In the genomic region with DNA sequence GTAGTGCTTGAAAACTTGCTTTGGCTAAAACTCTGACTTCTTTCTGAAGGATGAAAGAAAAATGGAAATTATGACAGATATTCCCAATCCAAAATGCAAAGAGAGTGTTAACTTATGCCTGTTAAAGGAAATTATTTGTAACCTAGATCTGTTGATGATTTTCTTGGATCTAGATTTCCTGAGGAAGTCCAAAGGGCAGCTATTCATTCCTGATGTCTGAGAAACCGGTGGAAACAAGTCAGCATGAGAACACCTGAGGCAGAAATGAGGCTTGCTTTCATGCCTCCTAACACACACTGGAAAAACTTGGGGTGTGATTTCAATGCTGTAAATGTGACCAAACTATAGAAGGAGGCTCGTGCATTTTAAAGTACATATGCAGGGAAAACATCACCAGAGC, we compare ENCODE assay signal across 21 mouse cellular contexts.
DNase-seq lines count a peak whose midpoint lies in the region; ATAC-seq and TF ChIP-seq lines count a peak whose summit lies in the region.
"Had no signal": no experiment of that assay in that cellular context is flagged by ENCODE, and none has a peak within 500 bp of the region (broad histone marks: within the 10 kb centered on the region; RNA-seq: fewer than 3 reads in every experiment).

No protein-coding gene starts in this region.

- H3K4me3 ChIP-seq in kidney, adult 2 months (ENCODE audit: insufficient read depth, low read depth, low read length): no peak overlapping the region
- H3K4me3 ChIP-seq in kidney, embryonic 16.5 days (ENCODE audit: low read length): no peak overlapping the region
- no peak overlapping the region for H3K4me3 ChIP-seq in midbrain, embryonic 11.5 days (ENCODE audit: low read depth, low read length)
- no peak overlapping the region for H3K4me3 ChIP-seq in midbrain, embryonic 13.5 days (replicated peaks)

- no peak for TF ChIP-seq POLR2A in kidney, adult 2 months (IDR thresholded peaks at IDR 0.05; ENCODE audit: low read depth, low read length)

- no peaks in the 10 kb centered on the region for H3K9me3 ChIP-seq in kidney, embryonic 16.5 days (ENCODE audit: low read length)
- no peaks in the 10 kb centered on the region for H3K9me3 ChIP-seq in midbrain, embryonic 11.5 days (ENCODE audit: control insufficient read depth, low read length)
- H3K9me3 ChIP-seq in midbrain, embryonic 13.5 days: no peaks in the 10 kb centered on the region
- H3K9me3 ChIP-seq: G1E had no signal

- no peak for ATAC-seq in kidney, embryonic 16.5 days (ENCODE audit: low FRiP score, low TSS enrichment)
- ATAC-seq in midbrain, embryonic 11.5 days (ENCODE audit: low FRiP score): no peak
- no peak for ATAC-seq in midbrain, embryonic 13.5 days
- ATAC-seq: activated CD4-positive, CD25-positive, alpha-beta regulatory T cell, adult 4 months; CD4-positive, CD25-positive, alpha-beta regulatory T cell, adult 4 months; Patski had no signal

- peak; percentile 65 for DNase-seq in kidney, adult 2 months
- no peak for DNase-seq in kidney, postnatal 4 days
- DNase-seq in kidney, adult 9 months: peak; percentile 68
- peak; percentile 69 for DNase-seq in midbrain, embryonic 11.5 days (ENCODE audit: low spot score, missing footprints)
- DNase-seq: adrenal gland, adult 2 months; adrenal gland, adult 8-10 months; adrenal gland, postnatal 10 days; adrenal gland, postnatal 14 days; adrenal gland, postnatal 25 days; adrenal gland, postnatal 36 days; B cell, adult 2 months; cerebellum, adult 11 months; cerebellum, adult 11-12 months; cerebellum, adult 18-20 months had no signal

- 43% methylated on average over 2 of the region's 2 CpGs for WGBS in kidney, adult 2 months
- whole genome bisulfite sequencing in kidney, embryonic 16.5 days: 72% methylated on average over 2 of the region's 2 CpGs
- WGBS in midbrain, embryonic 11.5 days: 79% methylated on average over 2 of the region's 2 CpGs
- 84% methylated on average over 2 of the region's 2 CpGs for WGBS in midbrain, embryonic 13.5 days

- TF ChIP-seq CTCF in kidney, adult 2 months (conservative IDR thresholded peaks at IDR 0.05; ENCODE audit: insufficient read depth, insufficient read length, low read depth, low read length): no peak

- H3K9ac ChIP-seq in kidney, embryonic 16.5 days (replicated peaks; ENCODE audit: low read length): no peak overlapping the region
- no peak overlapping the region for H3K9ac ChIP-seq in midbrain, embryonic 11.5 days (ENCODE audit: low read length)
- H3K9ac ChIP-seq in midbrain, embryonic 13.5 days (replicated peaks): no peak overlapping the region

- peaks cover 5% of the 10 kb centered on the region; the same call in 1 of the 2 replicates for H3K4me1 ChIP-seq in kidney, adult 2 months (ENCODE audit: control insufficient read depth, insufficient read depth, low read length)
- no peaks in the 10 kb centered on the region for H3K4me1 ChIP-seq in kidney, embryonic 16.5 days (ENCODE audit: insufficient read depth, low read length)
- no peaks in the 10 kb centered on the region for H3K4me1 ChIP-seq in midbrain, embryonic 11.5 days (ENCODE audit: control insufficient read depth, insufficient read depth, low read length)
- no peaks in the 10 kb centered on the region for H3K4me1 ChIP-seq in midbrain, embryonic 13.5 days (replicated peaks)

- no peak overlapping the region for H3K27ac ChIP-seq in kidney, adult 2 months (ENCODE audit: insufficient read depth, low read depth, low read length)
- H3K27ac ChIP-seq in kidney, embryonic 16.5 days (ENCODE audit: low read length): no peak overlapping the region
- no peak overlapping the region for H3K27ac ChIP-seq in midbrain, embryonic 11.5 days (ENCODE audit: low read depth, low read length)
- no peak overlapping the region for H3K27ac ChIP-seq in midbrain, embryonic 13.5 days

- no peaks in the 10 kb centered on the region for H3K36me3 ChIP-seq in kidney, adult 2 months (ENCODE audit: control insufficient read depth, insufficient read depth, low read length)
- no peaks in the 10 kb centered on the region for H3K36me3 ChIP-seq in kidney, embryonic 16.5 days (ENCODE audit: insufficient read depth, low read length)
- H3K36me3 ChIP-seq in midbrain, embryonic 11.5 days (ENCODE audit: control insufficient read depth, insufficient read depth, low read length): no peaks in the 10 kb centered on the region
- H3K36me3 ChIP-seq in midbrain, embryonic 13.5 days: no peaks in the 10 kb centered on the region
- H3K36me3 ChIP-seq: G1E had no signal

- H3K27me3 ChIP-seq in kidney, adult 2 months (replicated peaks; ENCODE audit: control insufficient read depth, insufficient read depth, low read length): no peaks in the 10 kb centered on the region; the same call in 1 of the 2 replicates
- no peaks in the 10 kb centered on the region for H3K27me3 ChIP-seq in kidney, embryonic 16.5 days (ENCODE audit: insufficient read depth, low read length)
- H3K27me3 ChIP-seq in midbrain, embryonic 11.5 days (ENCODE audit: control insufficient read depth, insufficient read depth, low read length): no peaks in the 10 kb centered on the region
- H3K27me3 ChIP-seq in midbrain, embryonic 13.5 days: no peaks in the 10 kb centered on the region
- H3K27me3 ChIP-seq: CH12.LX had no signal

- H3K4me2 ChIP-seq in kidney, embryonic 16.5 days (replicated peaks; ENCODE audit: low read depth, low read length): no peak overlapping the region
- no peak overlapping the region for H3K4me2 ChIP-seq in midbrain, embryonic 11.5 days
- H3K4me2 ChIP-seq in midbrain, embryonic 13.5 days (replicated peaks): no peak overlapping the region

Comparison
In these comparisons a context has a peak if more than half of its experiments do, and no peak if none do; other contexts are left out.
1. DNase-seq: peak in kidney, adult 2 months (single experiment), kidney, adult 9 months (single experiment) and midbrain, embryonic 11.5 days (single experiment); none in kidney, postnatal 4 days (0 of 2).